Mouse (Mus musculus) CH12.LX (cell line): ENCODE data around the gene Helz2.

Source experiments
- CTCF ChIP-seq, 2 experiments: IDR thresholded peaks in 1 of 2; conservative IDR thresholded peaks in 1 of 2; 2 replicates each; pipeline ENCODE4 v1.5.1; 2011 to 2012; ENCODE audit warnings: low read depth in 2 of 2, low read length in 2 of 2, improper control_type of control experiment in 1 of 2, inconsistent platforms in 1 of 2, mild to moderate bottlenecking in 1 of 2, moderate library complexity in 1 of 2
- EP300 ChIP-seq: IDR thresholded peaks from 2 replicates; pipeline ENCODE4 v1.6.1; 2011; ENCODE audit warnings: low read length, improper control_type of control experiment
- GABPA ChIP-seq: IDR thresholded peaks from 2 replicates; pipeline ENCODE4 v1.6.1; 2012; ENCODE audit warnings: low read depth, low read length, improper control_type of control experiment, inconsistent platforms; ENCODE audit not compliant: insufficient replicate concordance
- MAFK ChIP-seq: IDR thresholded peaks from 2 replicates; pipeline ENCODE4 v1.6.1; 2011; ENCODE audit warnings: low read length, improper control_type of control experiment; ENCODE audit not compliant: insufficient replicate concordance
- NELFE ChIP-seq: IDR thresholded peaks from 2 replicates; pipeline ENCODE4 v1.6.1; 2011; ENCODE audit warnings: low read depth, low read length, improper control_type of control experiment
- NRF1 ChIP-seq: IDR thresholded peaks from 2 replicates; pipeline ENCODE4 v1.6.1; 2014; ENCODE audit warnings: low read depth, mild to moderate bottlenecking, inconsistent platforms, low read length, improper control_type of control experiment, moderate library complexity
- TCF12 ChIP-seq: IDR thresholded peaks from 2 replicates; pipeline ENCODE4 v1.6.1; 2014; ENCODE audit warnings: low read depth, mild to moderate bottlenecking, inconsistent platforms, low read length, improper control_type of control experiment

- TF ChIP-seq MAFK, result no peak
- TF ChIP-seq NRF1, result no peak
- no peak for TF ChIP-seq GABPA
- TF ChIP-seq NELFE, result no peak
- no peak for TF ChIP-seq CTCF (conservative IDR thresholded peaks at IDR 0.05 in 1 of 2, IDR thresholded peaks at IDR 0.05 in 1 of 2; ENCODE audit: low read depth in 2 of 2, low read length in 2 of 2)
- no peak for TF ChIP-seq TCF12
- no peak for TF ChIP-seq EP300
Observed at GRCm38 (mm10) chr2:181178471-181178870, 63.4 kb downstream of the Helz2 start.
